Mouse (Mus musculus) limb, embryonic 15.5 days (tissue): ENCODE data around the gene Gm4133. TPM values are rescaled to one million over a fixed set of nuclear protein-coding genes. Genes with fewer than 3 reads are reported as not detected.
"Not testable (repeated sequence)": the region's sequence is repeated elsewhere in the genome, so short reads cannot be mapped to it uniquely, and the experiment has no call there.

Source experiments
- ATAC-seq: fragments of 200-750 bp; cut with Nextera tagmentation; 2 replicates; pipeline ENCODE4 v1.8.0; 2017; ENCODE audit warnings: low read depth, moderate TSS enrichment; ENCODE audit not compliant: insufficient number of reproducible peaks, low FRiP score, low TSS enrichment
- H3K27ac ChIP-seq: fragments of 300-500 bp; sonication (generic); 2 replicates; pipeline ENCODE4 v1.5.1; 2015; ENCODE audit warnings: moderate library complexity, mild to moderate bottlenecking, inconsistent platforms
- H3K27me3 ChIP-seq: fragments of 300-500 bp; sonication (generic); 2 replicates; pipeline ENCODE4 v1.6.1; 2015; ENCODE audit warnings: inconsistent platforms
- H3K36me3 ChIP-seq: fragments of 300-500 bp; sonication (generic); 2 replicates; pipeline ENCODE4 v1.6.1; 2015; ENCODE audit warnings: inconsistent platforms
- H3K4me1 ChIP-seq: fragments of 300-500 bp; sonication (generic); 2 replicates; pipeline ENCODE4 v1.6.1; 2015; ENCODE audit warnings: inconsistent platforms
- H3K4me2 ChIP-seq: fragments of 300-500 bp; sonication (generic); 2 replicates; pipeline ENCODE4 v1.6.1; 2015; ENCODE audit warnings: mild to moderate bottlenecking, inconsistent platforms
- H3K4me3 ChIP-seq: fragments of 300-500 bp; sonication (generic); 2 replicates; pipeline ENCODE4 v1.5.1; 2015; ENCODE audit warnings: mild to moderate bottlenecking, inconsistent platforms
- H3K9ac ChIP-seq: fragments of 300-500 bp; sonication (generic); 2 replicates; pipeline ENCODE4 v1.6.1; 2015; ENCODE audit warnings: inconsistent platforms
- H3K9me3 ChIP-seq: fragments of 300-500 bp; sonication (generic); 2 replicates; pipeline ENCODE4 v1.6.1; 2016; ENCODE audit warnings: inconsistent platforms
- WGBS: fragments of 180-500 bp; shearing (Covaris S2); methylation state at CpG from one replicate; pipeline ENCODE4 v1.1.7; 2015; 5-methylcytosine and 5-hydroxymethylcytosine counted together
- polyA plus RNA-seq: library from polyadenylated mRNA; unstranded; fragments of >200 nt; fragmentation: Nextera tagmentation; extraction: Ambion mirVana; gene quantifications from 2 replicates; pipeline ENCODE4 v1.2.1, GENCODE M21; 2015

Gm4133 gene
- not detected in 2 replicates for polyA plus RNA-seq

DNA sequence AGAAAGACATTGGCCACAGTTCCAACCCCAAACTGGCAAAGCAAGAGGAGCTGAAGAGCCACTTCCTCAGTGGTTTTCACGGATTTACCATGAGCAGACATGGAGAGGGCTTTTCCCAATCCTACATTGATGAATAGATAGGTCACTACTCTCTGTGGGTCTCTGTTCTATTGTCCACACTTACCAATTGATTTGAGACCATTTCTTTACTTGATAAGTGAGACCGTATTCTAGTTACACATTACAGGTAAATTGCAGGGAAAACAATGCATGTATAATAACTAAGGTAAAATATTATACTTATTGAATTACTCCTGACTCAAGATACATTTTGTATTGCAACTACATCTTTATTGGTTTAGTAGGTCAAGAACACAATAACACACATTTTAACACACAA lies at the start of gene Gm4133:
TSS of gene Gm4133 (minus strand) at position 101 of the 400 bp plus-strand sequence.
- H3K27ac ChIP-seq, H3K4me1 ChIP-seq, H3K9me3 ChIP-seq, H3K4me2 ChIP-seq, H3K4me3 ChIP-seq, H3K27me3 ChIP-seq, H3K9ac ChIP-seq, H3K36me3 ChIP-seq, ATAC-seq: not testable (repeated sequence)
- WGBS: no CpG with 5 or more reads among the region's 2 CpGs

GRCm38 (mm10) chr7:20375310-20375709 lies 41.4 kb upstream of the Gm4133 start, which contains the start of gene Gm5728:
Gene Gm5728, minus strand, starts transcription at chr7:20375410.
- H3K9me3 ChIP-seq, H3K4me3 ChIP-seq, H3K4me2 ChIP-seq, H3K9ac ChIP-seq, ATAC-seq, H3K27me3 ChIP-seq, H3K4me1 ChIP-seq, H3K27ac ChIP-seq, H3K36me3 ChIP-seq: not testable (repeated sequence)
- WGBS: no CpG with 5 or more reads among the region's 1 CpGs

Other genes with a start within 250 kb of the Gm4133 start
- gene Vmn1r91, start 234.4 kb downstream of the Gm4133 start, polyA plus RNA-seq: not detected in 2 replicates
- not detected in 2 replicates for gene Gm16442, start 211.5 kb downstream of the Gm4133 start, polyA plus RNA-seq
- gene Vmn1r93, start 195.0 kb downstream of the Gm4133 start, polyA plus RNA-seq: not detected in 2 replicates
- not detected in 2 replicates for gene Vmn1r94, start 165.7 kb downstream of the Gm4133 start, polyA plus RNA-seq
- not detected in 2 replicates for gene Vmn1r95, start 140.4 kb downstream of the Gm4133 start, polyA plus RNA-seq
- not detected in 2 replicates for gene Gm6164, start 128.5 kb downstream of the Gm4133 start, polyA plus RNA-seq
- gene Gm4498, start 100.2 kb downstream of the Gm4133 start, polyA plus RNA-seq: not detected in 2 replicates
- gene Gm5890, start 71.2 kb downstream of the Gm4133 start, polyA plus RNA-seq: not detected in 2 replicates
- gene Gm5728, start 41.3 kb upstream of the Gm4133 start, polyA plus RNA-seq: not detected in 2 replicates
- not detected in 2 replicates for gene Vmn1r100, start 83.9 kb upstream of the Gm4133 start, polyA plus RNA-seq
- gene Vmn1r101, start 108.5 kb upstream of the Gm4133 start, polyA plus RNA-seq: not detected in 2 replicates
- not detected in 2 replicates for gene Gm10670, start 140.9 kb upstream of the Gm4133 start, polyA plus RNA-seq
- gene Vmn1r103, start 176.5 kb upstream of the Gm4133 start, polyA plus RNA-seq: not detected in 2 replicates
- gene Vmn1r104, start 199.8 kb upstream of the Gm4133 start, polyA plus RNA-seq: not detected in 2 replicates
- not detected in 2 replicates for gene Gm5726, start 211.7 kb upstream of the Gm4133 start, polyA plus RNA-seq
- not detected in 2 replicates for gene Gm4141, start 242.2 kb upstream of the Gm4133 start, polyA plus RNA-seq